Comparison of ENCODE assay signal across 10 mouse cellular contexts in the genomic region with DNA sequence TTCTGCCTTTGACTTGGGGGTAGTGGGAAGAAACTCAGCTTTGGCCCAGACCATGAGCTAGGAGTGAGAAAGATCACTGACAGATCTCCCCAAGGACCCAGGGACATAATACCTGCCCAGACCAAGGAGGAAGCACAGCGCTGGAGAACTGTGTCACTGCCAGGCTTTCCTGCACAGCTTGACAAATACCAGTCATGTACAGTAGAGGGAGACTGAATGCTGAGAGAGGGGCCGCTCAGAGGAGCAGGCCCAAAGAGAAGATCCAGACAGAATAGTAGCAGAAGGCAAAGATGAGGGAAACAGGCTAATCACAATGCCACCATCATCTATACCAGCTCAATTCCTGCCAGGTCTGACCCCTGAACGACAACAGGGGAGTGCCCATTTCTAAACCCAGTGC. TPM values are rescaled to one million over a fixed set of nuclear protein-coding genes. Genes with fewer than 3 reads are reported as not detected.
DNase-seq lines count a peak whose midpoint lies in the region; ATAC-seq lines count a peak whose summit lies in the region.
"Had no signal": no experiment of that assay in that cellular context is flagged by ENCODE, and none has a peak within 500 bp of the region (broad histone marks: within the 10 kb centered on the region; RNA-seq: fewer than 3 reads in every experiment).

No protein-coding gene starts in this region.

- no peak overlapping the region for H3K9ac ChIP-seq in forebrain, embryonic 14.5 days (ENCODE audit: low read length)
- H3K9ac ChIP-seq in forebrain, embryonic 13.5 days, result no peak overlapping the region

- no peaks in the 10 kb centered on the region for H3K27me3 ChIP-seq in forebrain, embryonic 14.5 days (replicated peaks; ENCODE audit: control insufficient read depth, insufficient read depth, low read length)
- H3K27me3 ChIP-seq in forebrain, embryonic 13.5 days, result no peaks in the 10 kb centered on the region

- no peak overlapping the region for H3K4me3 ChIP-seq in forebrain, embryonic 14.5 days (ENCODE audit: low read depth, low read length)
- no peak overlapping the region for H3K4me3 ChIP-seq in forebrain, embryonic 13.5 days

- no peak overlapping the region for H3K27ac ChIP-seq in forebrain, embryonic 14.5 days (ENCODE audit: low read depth, low read length)
- no peak overlapping the region for H3K27ac ChIP-seq in forebrain, embryonic 13.5 days

- DNase-seq in forebrain, embryonic 14.5 days (ENCODE audit: low spot score), result peak; percentile 21
- DNase-seq in left cerebral cortex, postnatal 14 days (ENCODE audit: low spot score in 2 of 2), result peak; percentile 23 to 41
- DNase-seq in left cerebral cortex, adult 18-20 months (ENCODE audit: low spot score in 2 of 2), result no peak
- DNase-seq in NIH3T3 (ENCODE audit: low read depth), result peak; percentile 13
- peak; percentile 7 for DNase-seq in induced T-regulatory cell, adult 2 months (ENCODE audit: low read depth)
- no peak for DNase-seq in gastrocnemius, postnatal 36 days
- DNase-seq in c-Kit-positive CD71-positive TER-119-positive erythroid progenitor cells, embryonic 14.5 days (ENCODE audit: low spot score), result no peak

- peaks cover 42% of the 10 kb centered on the region for H3K36me3 ChIP-seq in forebrain, embryonic 14.5 days (ENCODE audit: control insufficient read depth, insufficient read depth, low read length)
- peaks cover 51% of the 10 kb centered on the region for H3K36me3 ChIP-seq in forebrain, embryonic 13.5 days (ENCODE audit: poor library complexity, severe bottlenecking)

- intact Hi-C loops in left cerebral cortex, postnatal 14 days (cut with DNase I), result no loop called here
- intact Hi-C loops in gastrocnemius, postnatal 36 days (cut with DNase I), result no loop called here

- no peaks in the 10 kb centered on the region for H3K9me3 ChIP-seq in forebrain, embryonic 14.5 days (replicated peaks; ENCODE audit: control insufficient read depth, low read length)
- H3K9me3 ChIP-seq in forebrain, embryonic 13.5 days (replicated peaks), result no peaks in the 10 kb centered on the region
- H3K9me3 ChIP-seq: G1E had no signal

- no peak for ATAC-seq in forebrain, embryonic 14.5 days
- ATAC-seq in forebrain, embryonic 13.5 days, result no peak
- ATAC-seq: inflammation-experienced regulatory T-cells, adult 6 months had no signal

- 68% methylated on average over 3 of the region's 3 CpGs for WGBS in forebrain, embryonic 14.5 days
- whole genome bisulfite sequencing in forebrain, embryonic 13.5 days, result 54% methylated on average over 3 of the region's 3 CpGs

- no peak overlapping the region for H3K4me2 ChIP-seq in forebrain, embryonic 14.5 days (ENCODE audit: low read length)
- no peak overlapping the region for H3K4me2 ChIP-seq in forebrain, embryonic 13.5 days

- no peaks in the 10 kb centered on the region for H3K4me1 ChIP-seq in forebrain, embryonic 14.5 days (ENCODE audit: control insufficient read depth, insufficient read depth, low read length)
- no peaks in the 10 kb centered on the region for H3K4me1 ChIP-seq in forebrain, embryonic 13.5 days

RNA-seq across cellular contexts. Expression of a gene that starts 29.5 kb away (rescaled TPM):
- 10.4 and 15.8 TPM in 2 replicates for polyA plus RNA-seq in forebrain, embryonic 14.5 days (2014; fragmentation: Nextera tagmentation; extraction: Ambion mirVana)
- 14.2 and 16.4 TPM in 2 replicates for polyA plus RNA-seq in forebrain, embryonic 13.5 days (2015; fragmentation: Nextera tagmentation; extraction: Ambion mirVana)
- 10 to 100 TPM; 35.5 to 38.4 TPM for total RNA-seq in left cerebral cortex, postnatal 14 days (2021)
- 10 to 100 TPM; 31.4 to 32.4 TPM for total RNA-seq in left cerebral cortex, adult 18-20 months (2021)
- 1 to 10 TPM; 2.2 to 2.4 TPM for total RNA-seq in gastrocnemius, postnatal 36 days (2021)

RNA-seq across cellular contexts. Expression of a gene that starts 36.5 kb away (rescaled TPM):
- polyA plus RNA-seq in forebrain, embryonic 14.5 days (2014; fragmentation: Nextera tagmentation; extraction: Ambion mirVana), result 35.3 and 38.7 TPM in 2 replicates
- 37.2 and 40.5 TPM in 2 replicates for polyA plus RNA-seq in forebrain, embryonic 13.5 days (2015; fragmentation: Nextera tagmentation; extraction: Ambion mirVana)
- 10 to 100 TPM; 16.1 to 17.5 TPM for total RNA-seq in left cerebral cortex, postnatal 14 days (2021)
- total RNA-seq in left cerebral cortex, adult 18-20 months (2021), result 1 to 10 TPM; 8.8 to 9.3 TPM
- total RNA-seq in gastrocnemius, postnatal 36 days (2021), result 1 to 10 TPM; 3.9 to 4.2 TPM

RNA-seq across cellular contexts. Expression of a gene that starts 42.6 kb away (rescaled TPM):
- 48.9 and 52.0 TPM in 2 replicates for polyA plus RNA-seq in forebrain, embryonic 14.5 days (2014; fragmentation: Nextera tagmentation; extraction: Ambion mirVana)
- polyA plus RNA-seq in forebrain, embryonic 13.5 days (2015; fragmentation: Nextera tagmentation; extraction: Ambion mirVana), result 41.4 and 49.4 TPM in 2 replicates
- 10 to 100 TPM; 10.9 to 12.3 TPM for total RNA-seq in left cerebral cortex, postnatal 14 days (2021)
- total RNA-seq in left cerebral cortex, adult 18-20 months (2021), result 1 to 10 TPM; 8.4 to 8.7 TPM
- total RNA-seq in gastrocnemius, postnatal 36 days (2021), result 1 to 10 TPM; 2.8 to 3.0 TPM

RNA-seq across cellular contexts. Expression of a gene that starts 53.1 kb away (rescaled TPM):
- 154 and 176 TPM in 2 replicates for polyA plus RNA-seq in forebrain, embryonic 14.5 days (2014; fragmentation: Nextera tagmentation; extraction: Ambion mirVana)
- polyA plus RNA-seq in forebrain, embryonic 13.5 days (2015; fragmentation: Nextera tagmentation; extraction: Ambion mirVana), result 173 and 181 TPM in 2 replicates
- total RNA-seq in left cerebral cortex, postnatal 14 days (2021), result 10 to 100 TPM; 68.3 to 76.1 TPM
- 10 to 100 TPM; 68.7 to 79.6 TPM for total RNA-seq in left cerebral cortex, adult 18-20 months (2021)
- total RNA-seq in gastrocnemius, postnatal 36 days (2021), result 10 to 100 TPM; 75.1 to 79.8 TPM

Comparison
In these comparisons a context has a peak if more than half of its experiments do, and no peak if none do; other contexts are left out.
1. DNase-seq: peak in forebrain, embryonic 14.5 days (single experiment), left cerebral cortex, postnatal 14 days (2 of 2), NIH3T3 (single experiment) and induced T-regulatory cell, adult 2 months (single experiment); none in left cerebral cortex, adult 18-20 months (0 of 2), gastrocnemius, postnatal 36 days (0 of 2) and c-Kit-positive CD71-positive TER-119-positive erythroid progenitor cells, embryonic 14.5 days (single experiment).
2. RNA of a gene that starts 29.5 kb away (total RNA-seq): 35.5 to 38.4 TPM in left cerebral cortex, postnatal 14 days and 31.4 to 32.4 TPM in left cerebral cortex, adult 18-20 months; 2.2 to 2.4 TPM in gastrocnemius, postnatal 36 days; every median in the first group is over 4 times any median in the second.